In genomic region chr12:56332475-56332874, GRCm38 (mm10) we compare ENCODE assay signal across 24 mouse cellular contexts.
"Had no signal": no experiment of that assay in that cellular context is flagged by ENCODE, and none has a peak within 500 bp of the region (broad histone marks: within the 10 kb centered on the region; RNA-seq: fewer than 3 reads in every experiment).

No protein-coding gene starts in this region.

- ATAC-seq: forebrain, embryonic 16.5 days; hindbrain, postnatal 0 days; intestine, embryonic 16.5 days had no signal

- H3K9me3 ChIP-seq: heart, embryonic 13.5 days; heart, embryonic 15.5 days; hindbrain, embryonic 13.5 days; hindbrain, embryonic 15.5 days; limb, embryonic 10.5 days; limb, embryonic 12.5 days had no signal

- H3K27me3 ChIP-seq: heart, embryonic 13.5 days; heart, embryonic 15.5 days; hindbrain, embryonic 13.5 days; hindbrain, embryonic 15.5 days; limb, embryonic 12.5 days had no signal

- H3K27ac ChIP-seq: gastrocnemius, adult 2 months; heart, adult 2 months; heart, embryonic 13.5 days; heart, embryonic 15.5 days; hindbrain, embryonic 13.5 days; hindbrain, embryonic 15.5 days; hindbrain, postnatal 0 days; left cerebral cortex, adult 2 months; limb, embryonic 10.5 days; limb, embryonic 12.5 days had no signal

- H3K4me3 ChIP-seq: gastrocnemius, adult 2 months; heart, adult 2 months; heart, embryonic 13.5 days; heart, embryonic 15.5 days; hindbrain, embryonic 13.5 days; hindbrain, embryonic 15.5 days; left cerebral cortex, adult 2 months; limb, embryonic 10.5 days; limb, embryonic 12.5 days had no signal

- H3K9ac ChIP-seq: heart, embryonic 13.5 days; heart, embryonic 15.5 days; hindbrain, embryonic 13.5 days; hindbrain, embryonic 15.5 days; limb, embryonic 12.5 days had no signal

- H3K4me2 ChIP-seq: heart, embryonic 11.5 days; heart, embryonic 13.5 days; heart, embryonic 15.5 days; hindbrain, embryonic 13.5 days; hindbrain, embryonic 15.5 days; limb, embryonic 12.5 days had no signal

- H3K4me1 ChIP-seq: heart, embryonic 13.5 days; heart, embryonic 15.5 days; hindbrain, embryonic 13.5 days; hindbrain, embryonic 15.5 days; limb, embryonic 10.5 days; limb, embryonic 12.5 days had no signal

- DNase-seq: gastrocnemius, adult 2 months; gastrocnemius, postnatal 10 days; gastrocnemius, postnatal 36 days; heart, adult 11 months; heart, adult 2 months; heart, postnatal 14 days; heart, postnatal 36 days; kidney, adult 11 months; kidney, adult 8-10 months; kidney, postnatal 10 days; kidney, postnatal 25 days; kidney, postnatal 4 days; layer of hippocampus, adult 9-11 months had no signal
